Mouse (Mus musculus) spleen, adult 12 weeks (tissue): ENCODE measurements around the gene Rln3.

Experiments
- DNase-seq: peaks from one replicate; pipeline ENCODE4 v3.0.0; 2022; ENCODE audit warnings: low spot score

Rln3 gene

DNA sequence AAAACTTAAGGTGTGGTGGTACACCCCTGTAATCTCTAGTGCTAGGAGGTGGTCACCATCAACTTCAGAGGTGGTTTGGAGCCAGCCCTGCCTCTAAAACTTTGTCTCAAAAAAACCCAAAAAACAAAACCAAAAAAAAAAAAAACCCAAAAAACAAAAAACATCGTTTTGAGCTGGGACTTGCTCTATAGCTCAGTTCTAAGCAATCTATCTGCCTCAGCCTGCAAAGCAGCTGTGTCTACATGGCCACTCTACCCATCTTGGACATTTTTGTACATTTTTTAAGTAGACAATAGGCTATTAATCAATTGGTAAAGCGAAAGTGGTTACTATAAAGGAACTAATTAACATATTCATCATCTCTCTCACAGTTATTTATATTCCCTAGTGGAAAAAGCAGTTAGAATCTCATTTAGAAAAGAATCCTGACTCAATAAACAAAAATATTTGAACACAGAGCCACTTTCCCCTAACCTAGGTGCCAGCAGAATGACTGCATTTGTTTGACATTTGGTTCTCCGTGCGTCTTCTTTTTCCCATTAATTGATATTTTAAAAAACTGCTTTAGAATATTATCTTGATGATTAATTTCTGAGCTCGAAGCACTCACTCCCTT is 20.8 kb upstream of the Rln3 start:
- no peak for DNase-seq

DNA sequence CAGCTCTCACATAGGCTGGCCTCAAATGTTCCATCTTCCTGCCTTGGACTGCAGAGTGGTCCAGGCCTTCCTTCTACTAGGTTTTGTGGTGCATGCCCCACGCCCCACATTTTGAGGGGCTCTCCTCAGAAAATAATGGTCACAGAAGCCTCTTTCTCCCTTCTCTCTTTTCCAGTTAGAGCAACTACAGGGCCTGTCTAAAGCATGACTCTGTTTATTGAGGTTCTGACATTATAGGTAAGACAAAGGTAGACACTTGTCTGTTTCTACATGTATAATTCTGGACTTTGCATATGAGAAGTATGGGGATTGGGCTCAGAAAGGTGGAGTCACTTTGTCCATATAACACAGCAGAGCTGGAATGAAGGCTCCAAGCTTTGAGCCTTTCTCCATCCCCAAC is 20.2 kb upstream of the Rln3 start, which contains the start of gene Gm10643:
Gene Gm10643 (minus strand): TSS at position 101 of the 400 bp plus-strand sequence.
- no peak for DNase-seq

DNA sequence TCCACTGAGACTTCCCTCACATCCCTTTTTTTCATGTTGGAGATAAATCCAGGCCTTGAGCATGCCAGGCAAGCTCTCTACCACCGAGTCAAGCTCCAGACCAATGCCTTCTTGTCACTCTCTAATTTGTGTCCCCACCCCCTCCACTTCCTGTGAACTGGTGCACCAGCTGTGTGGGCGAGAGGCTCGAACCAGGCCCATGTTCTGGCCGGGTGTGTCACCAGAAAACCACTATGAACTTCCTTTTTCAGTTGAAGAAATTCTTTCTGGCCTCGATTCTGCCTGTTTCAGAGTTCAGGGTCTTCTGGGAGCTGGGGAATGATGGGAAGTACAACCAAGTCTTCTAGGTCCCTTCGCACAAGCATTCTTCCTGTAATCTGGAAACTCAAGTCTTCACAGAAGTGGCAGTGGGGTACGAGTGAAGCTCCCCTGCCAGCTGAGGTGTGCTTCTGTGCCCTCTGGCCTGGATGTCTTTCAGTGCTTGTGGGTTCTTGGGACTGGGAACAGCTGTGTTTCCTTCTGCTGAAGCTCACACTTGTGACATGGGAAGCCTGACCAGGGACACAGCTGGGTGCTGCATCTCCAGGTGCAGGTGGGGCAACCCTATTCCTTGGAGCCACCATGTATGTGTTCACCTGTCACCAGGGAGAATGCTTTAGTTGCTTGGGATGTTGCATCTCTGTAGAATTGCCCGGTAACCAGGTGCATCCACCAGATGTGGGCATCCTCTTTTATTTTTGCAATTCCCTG is 19.2 kb upstream of the Rln3 start:
- no peak for DNase-seq

DNA sequence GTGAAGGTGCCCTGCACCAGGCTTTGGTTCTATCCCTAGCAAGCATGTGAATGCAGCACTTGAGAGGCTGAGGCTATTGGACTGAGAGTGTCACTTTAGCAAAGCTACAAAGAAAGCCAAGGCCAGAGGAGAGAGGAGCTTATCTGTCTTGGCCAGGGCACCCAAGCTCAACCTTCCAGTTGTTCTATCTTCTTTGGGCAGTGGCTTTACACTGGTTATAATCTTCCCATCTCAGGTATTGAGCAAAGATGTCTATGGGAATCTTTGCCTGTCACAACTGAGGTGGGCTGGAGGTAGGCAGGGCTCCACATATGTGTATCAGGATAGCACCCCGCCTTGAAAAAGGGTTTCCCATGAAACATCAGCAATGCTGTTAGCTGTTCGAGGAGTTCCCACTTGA is 15.4 kb upstream of the Rln3 start:
- no peak for DNase-seq

DNA sequence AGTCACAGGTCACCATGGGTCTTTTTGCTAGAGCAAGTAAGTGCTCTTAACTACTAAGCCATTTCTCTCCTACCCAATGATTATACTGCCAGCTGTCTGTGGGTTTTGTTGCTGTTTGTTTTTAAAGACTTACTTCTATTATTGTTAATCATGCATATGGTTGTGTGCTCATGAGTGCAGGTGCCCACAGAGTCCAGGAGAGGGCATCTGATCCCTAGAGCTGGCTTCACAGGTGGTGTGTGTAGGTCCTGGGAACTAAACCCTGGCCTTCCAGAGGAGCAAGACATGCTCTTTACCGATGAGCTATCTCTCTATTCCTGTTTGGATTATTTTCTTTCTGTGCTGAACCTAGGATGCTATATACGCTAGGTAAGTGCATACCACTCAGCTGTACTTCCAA is 14.4 kb upstream of the Rln3 start:
- no peak for DNase-seq

DNA sequence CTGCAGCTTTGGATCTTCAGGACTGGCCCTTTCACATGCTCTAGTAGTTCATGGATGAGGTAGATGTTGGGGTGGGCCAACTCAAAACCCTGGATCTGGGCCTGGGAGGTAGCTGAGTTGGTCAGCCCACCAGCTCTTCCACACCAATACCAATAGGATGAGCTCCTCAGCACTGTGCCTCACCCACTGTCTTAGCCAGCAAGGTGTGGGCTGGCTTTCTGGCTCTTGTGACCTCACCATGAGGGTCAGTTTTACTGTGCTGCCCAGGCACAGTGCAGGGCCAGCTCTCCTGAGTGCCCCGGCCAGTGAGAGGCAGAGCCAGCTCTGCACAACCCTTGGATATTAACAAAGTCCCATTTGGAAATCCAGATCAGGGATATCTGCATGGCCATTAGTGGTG is 13.0 kb upstream of the Rln3 start:
- DNase-seq: no peak

DNA sequence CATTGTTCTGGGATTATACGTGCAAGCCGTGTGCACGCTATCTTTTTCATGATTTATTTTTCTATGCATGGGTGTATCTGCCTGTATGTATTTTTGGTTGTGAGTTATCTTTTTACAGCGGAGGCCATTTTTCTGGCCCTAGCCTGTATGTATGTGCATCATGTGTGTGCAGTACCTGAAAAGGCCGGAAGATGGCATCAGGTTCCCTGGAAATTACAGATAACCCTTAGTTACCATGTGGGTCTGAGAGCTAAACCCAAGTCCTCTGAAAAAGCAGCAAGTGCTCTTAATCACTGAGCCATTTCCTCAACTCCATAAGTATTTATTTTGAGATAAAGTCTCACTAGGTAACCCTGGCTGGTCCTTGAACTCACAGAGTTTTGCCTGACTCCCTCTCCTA is 8.4 kb upstream of the Rln3 start:
- DNase-seq: no peak

DNA sequence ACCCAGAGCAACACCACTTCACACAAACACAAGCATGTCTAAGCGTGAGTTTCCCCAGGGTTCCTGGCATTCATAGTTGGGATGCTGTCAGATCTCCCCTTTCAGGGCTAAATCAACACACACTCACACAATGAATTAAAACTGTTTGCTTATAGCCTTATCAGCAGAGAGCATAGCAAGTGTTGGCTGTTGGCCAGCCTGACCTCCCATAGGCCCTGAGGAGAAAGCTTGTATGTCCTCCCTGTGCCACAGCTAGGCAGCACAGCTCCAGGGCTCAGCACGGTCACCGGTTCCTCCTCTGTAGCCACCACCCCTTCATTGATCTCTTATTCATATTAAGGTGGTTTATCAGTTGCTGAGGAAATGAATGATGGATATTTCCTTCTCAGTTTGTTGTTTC is 7.9 kb upstream of the Rln3 start:
- no peak for DNase-seq

DNA sequence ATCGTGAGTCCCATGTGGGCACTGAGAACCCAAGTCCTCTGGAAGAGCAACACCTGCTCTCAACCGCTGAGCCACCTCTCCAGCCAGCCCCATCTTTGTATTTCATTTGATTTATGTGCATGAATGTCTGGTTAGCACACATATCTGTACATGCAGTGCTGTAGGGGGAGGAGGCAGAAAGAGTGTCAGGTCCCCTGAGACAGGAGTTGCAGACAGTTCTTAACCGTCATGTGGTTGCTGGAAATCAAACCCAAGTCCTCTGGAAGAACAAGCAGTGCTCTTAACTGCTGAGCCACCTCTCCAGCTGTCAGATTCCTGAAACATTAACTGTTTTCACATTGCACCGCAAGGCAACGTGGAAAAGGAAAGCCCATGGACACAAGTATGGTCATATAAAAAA is 3.4 kb upstream of the Rln3 start:
- DNase-seq: no peak

DNA sequence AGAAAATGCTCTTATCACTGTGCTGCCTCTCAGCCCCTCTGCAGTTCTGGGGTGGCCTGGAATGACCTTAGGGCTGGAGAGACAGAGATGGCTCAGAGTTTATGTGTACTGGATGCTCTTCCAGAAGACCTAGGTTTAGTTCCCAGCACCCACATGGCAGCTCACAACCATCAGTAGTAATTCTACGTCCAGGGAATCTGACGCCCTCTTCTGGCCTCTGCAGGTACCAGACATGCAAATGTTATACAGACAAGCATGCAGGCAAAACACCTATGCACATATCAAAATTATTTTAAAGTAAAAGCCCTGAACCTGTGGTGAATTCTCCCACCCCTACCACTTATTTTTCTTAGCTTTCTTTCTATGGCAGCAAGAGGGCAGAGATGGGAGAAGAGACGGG is 1.7 kb upstream of the Rln3 start:
- DNase-seq: no peak

DNA sequence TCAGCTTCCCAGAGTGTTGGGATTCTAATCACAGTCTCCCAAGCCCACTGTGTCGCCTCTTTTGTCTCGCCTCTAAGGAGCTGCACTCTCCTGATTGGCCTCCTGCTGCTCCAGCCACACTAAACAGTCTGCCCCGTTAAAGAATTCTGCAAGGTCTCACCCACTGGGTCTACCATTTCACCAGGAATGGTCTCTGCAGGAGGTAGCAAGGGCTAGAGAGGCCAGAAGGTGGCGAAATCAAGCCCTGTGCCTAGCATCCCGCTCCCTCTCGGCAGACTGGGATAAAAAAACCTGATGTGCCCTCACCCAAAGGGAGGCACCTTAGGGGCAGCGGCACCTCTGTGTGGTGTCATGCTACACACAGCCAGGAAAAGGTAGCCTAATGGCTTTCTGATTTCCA is 697 bp downstream of the Rln3 start:
- DNase-seq: no peak

DNA sequence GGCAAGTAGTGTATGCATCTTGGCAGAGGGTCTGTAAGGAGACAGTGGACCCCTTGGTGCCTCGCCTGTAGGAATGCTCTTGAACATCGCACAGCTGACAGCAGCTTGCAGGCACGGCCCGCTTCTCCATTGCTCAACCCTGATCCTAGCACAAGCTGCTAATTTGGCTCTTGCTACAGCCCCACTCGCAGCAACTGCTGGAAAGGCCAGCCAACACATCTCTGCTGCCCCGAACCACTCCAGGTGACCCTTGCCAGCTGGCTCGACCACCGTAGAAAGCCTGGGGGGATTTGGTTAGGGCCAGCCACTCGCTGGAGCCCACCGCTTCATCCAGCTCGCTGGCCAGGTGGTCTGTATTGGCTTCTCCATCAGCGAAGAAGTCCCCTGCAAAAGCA is 1.9 kb downstream of the Rln3 start:
- no peak for DNase-seq

DNA sequence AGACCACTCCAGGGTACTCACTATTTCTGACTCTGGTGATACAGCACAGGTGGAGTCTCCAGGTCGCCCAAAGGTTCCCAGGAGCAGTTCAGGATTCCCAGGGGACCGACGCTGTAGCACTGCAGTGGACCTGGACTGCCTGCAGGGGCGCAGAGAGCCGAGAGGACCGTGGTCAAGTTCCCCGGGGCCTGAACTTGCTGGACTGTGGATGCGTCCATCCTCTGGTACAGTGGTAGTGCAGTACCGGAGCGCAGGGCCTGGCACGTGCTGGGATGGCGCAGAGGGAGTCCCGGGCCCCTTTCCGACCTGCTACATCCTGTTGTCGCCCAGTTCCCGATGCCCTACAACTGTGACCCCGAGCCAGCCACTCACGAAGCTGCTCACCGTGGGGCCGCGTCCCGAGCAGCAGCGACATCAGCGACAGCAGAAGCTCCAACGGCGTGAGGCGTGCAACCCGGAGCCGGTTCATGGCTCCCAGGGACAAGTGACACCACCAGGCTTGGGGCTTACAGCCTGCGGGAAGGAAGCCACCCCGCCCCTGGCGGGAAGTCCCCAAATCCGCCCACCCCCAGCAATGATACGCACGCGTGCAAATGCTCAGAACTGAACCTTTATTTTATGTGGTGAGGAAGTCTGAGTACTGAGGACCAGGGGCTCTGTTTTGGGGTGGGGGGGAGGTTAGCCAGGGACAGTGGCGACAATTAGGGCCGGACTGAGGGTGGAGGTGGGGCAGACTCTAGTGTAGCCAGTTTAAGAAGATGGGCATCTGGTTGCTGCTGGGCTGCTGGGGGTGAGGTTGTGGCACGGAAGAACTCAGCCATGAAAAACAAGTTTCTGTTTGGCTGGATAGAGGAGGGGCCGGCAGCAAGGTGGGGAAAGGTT is 2.5 kb downstream of the Rln3 start, which contains the start of gene Il27ra:
Gene Il27ra (minus strand): TSS at position 524 of the 882 bp plus-strand sequence.
- peak; percentile 38 for DNase-seq

DNA sequence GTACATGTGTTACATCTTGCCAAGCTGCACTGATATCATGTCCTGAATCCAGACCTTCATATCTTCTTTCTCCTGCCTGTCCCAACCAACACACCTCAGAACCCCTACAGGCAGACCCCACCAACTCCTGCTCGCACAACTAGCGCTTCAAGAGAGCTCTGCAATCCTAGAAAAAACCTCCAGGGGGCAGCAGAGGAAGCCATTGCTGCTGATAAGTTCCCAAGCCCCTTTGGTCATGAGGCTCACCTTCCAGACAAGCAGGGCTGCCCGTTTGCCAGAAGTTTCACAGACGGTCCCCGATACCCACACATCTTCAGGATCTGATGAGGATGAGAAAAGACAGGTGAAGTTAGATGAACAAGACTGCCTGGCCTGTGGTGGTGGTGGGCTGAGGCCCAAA is 5.8 kb downstream of the Rln3 start:
- DNase-seq: peak; percentile 35

DNA sequence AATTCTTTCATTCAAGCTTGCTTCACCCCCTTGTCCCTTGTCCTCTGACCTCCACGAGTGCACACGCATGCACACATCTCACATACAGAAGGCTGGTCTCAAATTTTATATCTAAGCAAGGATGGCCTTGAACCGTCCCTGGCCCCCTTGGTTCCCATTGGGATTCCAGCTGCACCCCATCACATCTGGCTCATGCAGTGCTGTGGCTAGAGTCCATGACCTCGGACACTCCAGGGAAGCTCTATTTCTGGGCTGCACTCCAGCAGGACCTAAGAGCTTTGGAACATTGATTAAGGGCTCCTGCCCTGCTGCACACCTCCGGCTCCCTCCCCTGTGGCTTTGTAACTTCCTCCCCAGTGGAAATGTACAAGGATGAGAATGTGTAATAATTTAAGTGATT is 6.8 kb downstream of the Rln3 start:
- DNase-seq: no peak

DNA sequence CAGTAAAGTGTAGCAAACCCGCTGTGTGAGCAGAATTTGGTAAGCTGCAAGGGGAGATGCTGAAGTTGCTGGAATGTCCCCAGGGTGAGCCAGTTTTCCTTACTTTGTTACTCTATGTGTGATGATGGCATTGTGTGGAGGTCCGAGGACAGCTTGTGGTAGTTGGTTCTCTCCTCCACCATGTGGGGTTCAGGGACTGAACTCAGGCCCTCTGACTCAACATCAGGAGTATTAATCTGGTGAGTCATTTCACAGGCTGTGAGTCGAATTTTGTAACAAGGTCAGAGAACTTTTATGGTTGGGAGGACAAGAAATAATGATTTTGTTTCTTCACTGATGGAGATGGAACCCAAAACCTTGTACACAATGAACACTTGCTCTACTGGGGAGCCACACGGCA is 12.0 kb downstream of the Rln3 start:
- DNase-seq: no peak

DNA sequence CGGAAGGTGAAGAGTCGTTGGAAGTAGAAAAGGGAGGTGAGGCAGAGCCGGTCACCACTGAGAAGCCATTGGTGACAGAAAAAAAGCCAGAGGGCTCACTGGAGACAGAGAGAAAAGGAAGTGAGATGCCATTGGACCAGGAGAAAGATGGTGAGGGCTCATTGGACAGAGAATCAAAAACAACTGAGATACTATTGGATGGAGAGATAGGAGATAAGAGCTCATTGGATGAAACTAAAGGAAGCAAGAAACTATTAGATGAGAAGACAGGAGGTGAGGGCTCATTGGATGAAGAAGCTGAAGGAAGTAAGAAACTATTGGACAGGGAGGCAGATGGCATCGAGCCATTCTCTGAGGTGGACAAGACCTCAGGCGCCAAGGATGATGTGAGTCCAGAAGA is 15.5 kb downstream of the Rln3 start:
- DNase-seq: no peak

DNA sequence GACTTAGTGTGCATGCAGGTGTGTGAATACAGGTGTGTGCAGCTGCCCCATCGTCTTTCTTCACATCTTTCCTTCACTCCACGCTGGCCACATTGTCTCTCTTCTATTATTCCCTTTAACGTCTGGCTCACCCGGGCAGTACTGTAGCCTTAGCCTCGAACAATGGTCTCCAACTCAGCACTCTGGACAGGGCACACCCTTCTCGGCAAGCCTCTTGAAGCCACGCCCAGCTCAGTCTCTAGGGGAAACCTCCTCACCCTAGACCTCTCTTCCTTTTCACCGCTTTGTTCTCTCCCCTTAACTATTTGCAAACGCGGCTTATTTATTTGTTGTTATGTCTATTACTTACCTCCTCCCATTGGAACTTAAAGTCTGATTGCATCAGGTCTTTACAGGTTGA is 17.4 kb downstream of the Rln3 start:
- DNase-seq: no peak

DNA sequence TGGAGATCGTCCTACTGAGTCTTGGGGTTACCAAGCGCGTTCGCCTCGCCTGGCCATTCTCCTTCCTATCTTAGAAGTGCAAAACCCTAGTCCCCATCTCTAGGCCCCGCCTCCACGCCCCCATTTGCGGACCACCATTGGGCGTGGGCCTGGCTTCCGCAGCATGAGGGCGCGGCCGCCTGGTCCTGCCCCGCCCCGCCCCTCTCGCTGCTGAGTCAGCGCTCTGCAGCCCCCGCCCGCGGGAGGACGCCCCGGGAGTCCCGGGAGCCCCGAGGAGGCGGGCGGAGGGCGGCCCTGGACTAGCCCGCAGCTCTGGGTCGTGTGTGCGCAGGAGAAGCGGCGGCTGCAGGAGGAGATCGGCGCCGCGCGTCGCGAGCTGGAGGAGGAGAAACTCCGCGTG is 18.9 kb downstream of the Rln3 start:
- DNase-seq: no peak

DNA sequence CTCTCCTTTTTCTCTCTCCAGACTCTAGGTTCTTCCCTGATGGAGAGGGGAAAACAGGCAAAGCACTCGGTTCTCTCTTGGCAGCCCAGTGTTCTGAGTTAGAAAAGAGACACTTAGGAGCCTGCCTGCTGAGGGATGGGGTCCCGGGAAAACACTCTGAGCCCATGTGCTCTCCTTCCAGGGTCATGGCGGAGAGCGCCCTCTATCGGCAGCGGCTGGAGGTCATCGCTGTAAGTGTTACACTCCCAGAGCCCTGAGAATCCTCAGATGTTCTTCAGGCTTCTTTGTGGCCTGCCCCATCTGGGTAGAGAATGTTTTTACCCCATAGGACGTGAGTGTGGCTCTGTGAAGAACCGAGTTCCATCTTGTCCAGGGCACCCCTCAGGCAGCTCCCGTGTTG is 20.6 kb downstream of the Rln3 start:
- peak; percentile 47 for DNase-seq

DNA sequence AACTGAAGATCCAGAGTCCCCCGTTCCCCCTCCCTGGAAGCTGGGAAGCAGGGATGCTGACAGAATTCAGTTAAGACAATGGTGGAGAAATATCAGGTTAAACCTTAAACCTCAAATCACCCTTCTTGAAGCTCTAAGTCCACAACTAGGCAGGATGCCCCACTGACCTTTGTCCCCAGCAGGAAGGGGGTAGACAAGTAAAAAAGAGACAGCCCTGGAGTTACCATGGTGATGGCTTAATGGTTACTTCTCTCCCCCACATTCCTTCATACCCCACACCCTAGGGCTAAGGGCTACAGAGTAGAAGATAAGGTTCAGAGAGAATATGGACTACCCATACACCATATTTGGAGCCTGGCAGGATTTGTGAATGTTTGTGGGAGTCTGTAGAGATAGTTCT is 21.2 kb downstream of the Rln3 start:
- DNase-seq: no peak

DNA sequence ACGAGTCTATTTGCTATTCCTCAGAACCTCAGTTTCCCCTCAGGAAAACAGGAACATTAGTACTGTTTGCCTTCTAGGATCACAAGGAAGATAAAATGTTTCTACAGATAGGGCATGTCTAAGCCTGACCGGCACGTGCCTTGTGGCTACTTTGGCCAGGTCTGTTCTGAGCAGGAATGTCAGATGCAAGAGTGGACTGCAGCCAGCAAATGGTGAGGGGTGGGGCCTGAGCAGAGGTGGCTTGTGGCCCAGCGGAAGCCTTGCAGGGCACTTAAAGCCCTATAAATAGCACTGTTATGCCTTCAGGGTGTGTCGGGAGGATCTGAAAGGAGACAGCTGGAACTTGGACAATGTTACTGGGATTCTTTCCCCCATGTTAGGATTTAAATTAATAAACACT is 21.7 kb downstream of the Rln3 start:
- no peak for DNase-seq

DNA sequence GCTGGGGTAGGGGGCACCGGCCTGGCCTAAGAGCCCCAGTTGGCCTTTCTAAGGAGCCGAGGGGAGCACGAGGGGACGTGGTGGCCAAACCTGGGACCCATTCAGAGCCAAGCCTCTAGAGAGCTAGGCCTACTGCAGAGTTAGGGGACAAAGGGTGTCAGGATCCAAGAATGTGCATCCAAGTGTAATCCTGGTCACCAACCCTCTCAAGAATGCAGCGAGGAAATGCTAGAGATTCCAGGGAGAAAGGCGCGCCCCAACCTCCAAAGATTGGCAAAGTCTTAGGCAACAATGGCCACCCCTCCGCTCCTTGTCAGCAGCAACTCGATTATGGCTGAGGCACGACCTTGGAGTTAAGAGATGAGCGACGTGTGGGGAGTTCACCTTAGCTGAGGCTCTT is 23.2 kb downstream of the Rln3 start:
- no peak for DNase-seq
